Mouse (Mus musculus) lung, embryonic 16.5 days (tissue): ENCODE data around the gene Grid1. TPM values are rescaled to one million over a fixed set of nuclear protein-coding genes. Genes with fewer than 3 reads are reported as not detected.

Source experiments
- ATAC-seq: fragments of 200-750 bp; cut with Nextera tagmentation; 2 replicates; pipeline ENCODE4 v1.8.0; 2017; ENCODE audit warnings: low read depth, mild to moderate bottlenecking, moderate library complexity
- H3K27ac ChIP-seq: fragments of 300-500 bp; sonication (generic); 2 replicates; pipeline ENCODE4 v1.5.1; 2014; ENCODE audit warnings: mild to moderate bottlenecking, control low read depth, low read length
- H3K27me3 ChIP-seq: fragments of 300-500 bp; sonication (generic); 2 replicates; pipeline ENCODE4 v1.6.1; 2014; ENCODE audit warnings: low read depth, low read length, mixed read lengths; ENCODE audit not compliant: control insufficient read depth, insufficient read depth
- H3K36me3 ChIP-seq: fragments of 300-500 bp; sonication (generic); 2 replicates; pipeline ENCODE4 v1.6.1; 2014; ENCODE audit warnings: low read length; ENCODE audit not compliant: control insufficient read depth, insufficient read depth
- H3K4me1 ChIP-seq: fragments of 300-500 bp; sonication (generic); replicated peaks from 2 replicates; pipeline ENCODE4 v1.6.1; 2014; ENCODE audit warnings: low read length, mixed read lengths; ENCODE audit not compliant: control insufficient read depth, insufficient read depth
- H3K4me2 ChIP-seq: fragments of 300-500 bp; sonication (generic); 2 replicates; pipeline ENCODE4 v1.6.1; 2014; ENCODE audit warnings: low read depth, low read length, control low read depth
- H3K4me3 ChIP-seq: fragments of 300-500 bp; sonication (generic); 2 replicates; pipeline ENCODE4 v1.5.1; 2014; ENCODE audit warnings: mild to moderate bottlenecking, low read length, control low read depth
- H3K9ac ChIP-seq: fragments of 300-500 bp; sonication (generic); 2 replicates; pipeline ENCODE4 v1.6.1; 2014; ENCODE audit warnings: low read length, control low read depth
- H3K9me3 ChIP-seq: fragments of 300-500 bp; sonication (generic); 2 replicates; pipeline ENCODE4 v1.6.1; 2016; ENCODE audit warnings: low read length; ENCODE audit not compliant: control insufficient read depth
- WGBS: fragments of 180-500 bp; shearing (Covaris S2); extraction: QIAGEN DNeasy Blood & Tissue Kit; methylation state at CpG from one replicate; pipeline ENCODE4 v1.1.7; 2014; 5-methylcytosine and 5-hydroxymethylcytosine counted together
- microRNA counts: library from miRNA; unstranded; fragments of <30 nt; microRNA quantifications from one replicate; lab custom pipeline; 2016
- microRNA-seq: library from miRNA; unstranded; fragments of <30 nt; microRNA quantifications from one replicate; pipeline ENCODE4, GENCODE M21; 2016
- polyA plus RNA-seq: library from polyadenylated mRNA; unstranded; fragments of >200 nt; fragmentation: Nextera tagmentation; extraction: Ambion mirVana; gene quantifications from 2 replicates; pipeline ENCODE4 v1.2.1, GENCODE M21; 2015

Grid1 gene
- polyA plus RNA-seq, 1 experiment from 2014 or later: 0.51 TPM

- Histone ChIP-seq H3K4me3 (no peak overlapping the region), H3K9me3 (no peaks in the 10 kb centered on the region), H3K4me2 (no peak overlapping the region), H3K9ac (no peak overlapping the region), H3K36me3 (no peaks in the 10 kb centered on the region), H3K27me3 (no peaks in the 10 kb centered on the region), H3K27ac (no peak overlapping the region), H3K4me1 (no peaks in the 10 kb centered on the region)
- ATAC-seq: no peak
- WGBS: 84% methylated on average over 5 of the region's 5 CpGs
These were observed 805.8 kb downstream of the Grid1 start for GRCm38 (mm10) chr14:35625749-35626148.

MicroRNAs within 50 kb of the gene (microRNA counts, 519-probe panel; counts per million panel counts)
- 950 counts per million, percentile 8 among the panel's probes with 10 or more counts for microRNA mmu-miR-346 (lab: Ali Mortazavi, UCI)

Small RNA genes lying within 50 kb of the gene (microRNA-seq; reads per million reads assigned to microRNA genes)
- gene Mir346: 10.3 reads per million, percentile 25 among the genes with 10 or more reads in this experiment

Other genes with a start within 250 kb of the Grid1 start
- gene Ldb3, start 231.4 kb upstream of the Grid1 start, polyA plus RNA-seq: 12.7 and 13.2 TPM in 2 replicates
- gene Opn4, start 220.0 kb upstream of the Grid1 start, polyA plus RNA-seq: 0.26 and 0.38 TPM in 2 replicates
- gene Wapl, start 146.2 kb upstream of the Grid1 start, polyA plus RNA-seq: 20.2 and 20.8 TPM in 2 replicates